Mouse (Mus musculus) heart, embryonic 15.5 days (tissue): ENCODE data around the gene Pck1. TPM values are rescaled to one million over a fixed set of nuclear protein-coding genes. Genes with fewer than 3 reads are reported as not detected.

Experiments used
- ATAC-seq: fragments of 200-750 bp; cut with Nextera tagmentation; replicated peaks from 2 replicates; pipeline ENCODE4 v1.8.0; 2017; ENCODE audit warnings: low read depth, moderate TSS enrichment; ENCODE audit not compliant: insufficient number of reproducible peaks, insufficient read depth, low FRiP score
- H3K27ac ChIP-seq: fragments of 300-500 bp; sonication (generic); 2 replicates; pipeline ENCODE4 v1.5.1; 2015; ENCODE audit warnings: mild to moderate bottlenecking, inconsistent platforms
- H3K27me3 ChIP-seq: fragments of 300-500 bp; sonication (generic); 2 replicates; pipeline ENCODE4 v1.6.1; 2015; ENCODE audit warnings: inconsistent platforms
- H3K36me3 ChIP-seq: fragments of 300-500 bp; sonication (generic); 2 replicates; pipeline ENCODE4 v1.6.1; 2015; ENCODE audit warnings: mild to moderate bottlenecking, inconsistent platforms
- H3K4me1 ChIP-seq: fragments of 300-500 bp; sonication (generic); replicated peaks from 2 replicates; pipeline ENCODE4 v1.6.1; 2015; ENCODE audit warnings: inconsistent platforms
- H3K4me2 ChIP-seq: fragments of 300-500 bp; sonication (generic); 2 replicates; pipeline ENCODE4 v1.6.1; 2015; ENCODE audit warnings: inconsistent platforms, mild to moderate bottlenecking, moderate library complexity
- H3K4me3 ChIP-seq: fragments of 300-500 bp; sonication (generic); 2 replicates; pipeline ENCODE4 v1.5.1; 2015; ENCODE audit warnings: mild to moderate bottlenecking, inconsistent platforms
- H3K9ac ChIP-seq: fragments of 300-500 bp; sonication (generic); 2 replicates; pipeline ENCODE4 v1.6.1; 2015; ENCODE audit warnings: mild to moderate bottlenecking, inconsistent platforms
- H3K9me3 ChIP-seq: fragments of 300-500 bp; sonication (generic); replicated peaks from 2 replicates; pipeline ENCODE4 v1.6.1; 2016; ENCODE audit warnings: inconsistent platforms
- WGBS: fragments of 180-500 bp; shearing (Covaris S2); methylation state at CpG from one replicate; pipeline ENCODE4 v1.1.7; 2015; ENCODE audit warnings: mixed read lengths; 5-methylcytosine and 5-hydroxymethylcytosine counted together
- polyA plus RNA-seq: library from polyadenylated mRNA; unstranded; fragments of >200 nt; fragmentation: Nextera tagmentation; extraction: Ambion mirVana; gene quantifications from 2 replicates; pipeline ENCODE4 v1.2.1, GENCODE M21; 2015

Pck1 gene
- polyA plus RNA-seq, 1 experiment from 2014 or later, result 0.10 TPM

DNA sequence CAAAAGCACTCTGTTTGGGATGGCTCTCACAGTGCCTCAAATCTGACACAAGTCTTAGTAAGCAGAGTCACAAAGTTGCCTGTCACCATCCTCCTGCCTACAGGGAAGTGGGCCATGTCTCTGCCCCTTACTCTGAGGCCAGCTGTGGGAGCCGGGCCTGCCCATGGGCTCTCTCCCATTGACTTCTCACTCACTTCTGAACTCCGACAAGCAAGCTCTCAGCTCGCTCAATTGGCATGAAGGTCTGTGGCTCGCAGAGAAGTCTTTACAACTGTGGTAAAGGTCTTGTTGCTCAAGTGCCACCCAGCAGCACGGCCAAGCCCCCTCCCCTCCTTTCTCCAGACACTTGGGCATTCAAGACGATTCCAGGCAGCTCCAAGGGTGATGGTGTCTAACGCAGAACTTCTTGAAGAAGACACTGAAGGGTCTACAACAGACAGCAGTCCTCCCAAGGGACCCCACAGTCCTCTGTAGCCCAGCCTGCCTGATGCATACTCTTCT lies 1.0 kb upstream of the Pck1 start:
- Histone ChIP-seq H3K4me3 (no peak overlapping the region), H3K9me3 (no peaks in the 10 kb centered on the region), H3K4me1 (peaks cover 18% of the 10 kb centered on the region), H3K27me3 (no peaks in the 10 kb centered on the region), H3K9ac (no peak overlapping the region), H3K36me3 (no peaks in the 10 kb centered on the region), H3K27ac (no peak overlapping the region), H3K4me2 (no peak overlapping the region)
- WGBS, result 86% methylated on average over 7 of the region's 7 CpGs
- no peak for ATAC-seq

DNA sequence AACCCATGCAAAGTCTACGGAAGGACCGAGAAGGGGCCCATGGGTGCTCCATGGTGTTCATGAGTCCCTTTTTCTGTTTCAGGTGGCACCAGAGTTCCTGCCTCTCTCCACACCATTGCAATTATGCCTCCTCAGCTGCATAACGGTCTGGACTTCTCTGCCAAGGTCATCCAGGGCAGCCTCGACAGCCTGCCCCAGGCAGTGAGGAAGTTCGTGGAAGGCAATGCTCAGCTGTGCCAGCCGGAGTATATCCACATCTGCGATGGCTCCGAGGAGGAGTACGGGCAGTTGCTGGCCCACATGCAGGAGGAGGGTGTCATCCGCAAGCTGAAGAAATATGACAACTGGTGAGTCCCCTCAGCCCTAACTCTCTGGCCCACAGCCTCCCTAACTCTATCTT lies 418 bp downstream of the Pck1 start:
- Histone ChIP-seq H3K27me3 (no peaks in the 10 kb centered on the region), H3K9me3 (no peaks in the 10 kb centered on the region), H3K9ac (no peak overlapping the region), H3K4me1 (peaks cover 18% of the 10 kb centered on the region), H3K4me3 (no peak overlapping the region), H3K4me2 (no peak overlapping the region), H3K36me3 (no peaks in the 10 kb centered on the region), H3K27ac (no peak overlapping the region)
- WGBS, result 73% methylated on average over 10 of the region's 10 CpGs
- no peak for ATAC-seq

DNA sequence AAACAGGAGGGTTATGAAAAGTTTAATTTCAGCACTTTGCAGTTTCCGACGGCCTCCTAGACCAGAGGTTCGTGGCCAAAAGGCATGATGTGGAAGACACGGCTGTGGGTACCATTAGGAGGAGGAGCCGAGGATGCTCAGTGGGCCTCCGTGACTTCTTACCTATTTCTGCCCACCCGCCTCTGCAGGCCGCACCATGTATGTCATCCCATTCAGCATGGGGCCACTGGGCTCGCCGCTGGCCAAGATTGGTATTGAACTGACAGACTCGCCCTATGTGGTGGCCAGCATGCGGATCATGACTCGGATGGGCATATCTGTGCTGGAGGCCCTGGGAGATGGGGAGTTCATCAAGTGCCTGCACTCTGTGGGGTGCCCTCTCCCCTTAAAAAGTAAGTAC lies 1.7 kb downstream of the Pck1 start:
- H3K9me3 ChIP-seq, result no peaks in the 10 kb centered on the region
- H3K36me3 ChIP-seq, result no peaks in the 10 kb centered on the region
- WGBS, result 93% methylated on average over 13 of the region's 13 CpGs

DNA sequence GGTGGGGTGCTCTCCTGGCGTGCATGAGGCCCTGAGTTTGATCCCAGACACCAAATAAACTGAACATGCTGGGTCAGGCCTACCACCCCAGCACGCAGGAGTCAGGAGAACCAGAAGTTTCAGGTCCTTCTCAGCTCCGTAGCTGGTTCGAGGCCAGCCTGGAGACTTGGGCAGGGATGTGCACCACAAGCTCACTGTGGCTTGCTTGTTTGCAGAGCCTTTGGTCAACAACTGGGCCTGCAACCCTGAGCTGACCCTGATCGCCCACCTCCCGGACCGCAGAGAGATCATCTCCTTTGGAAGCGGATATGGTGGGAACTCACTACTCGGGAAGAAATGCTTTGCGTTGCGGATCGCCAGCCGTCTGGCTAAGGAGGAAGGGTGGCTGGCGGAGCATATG lies 2.1 kb downstream of the Pck1 start:
- Histone ChIP-seq H3K4me3 (no peak overlapping the region), H3K9ac (no peak overlapping the region), H3K27me3 (no peaks in the 10 kb centered on the region), H3K4me2 (no peak overlapping the region), H3K27ac (no peak overlapping the region), H3K36me3 (no peaks in the 10 kb centered on the region), H3K4me1 (peaks cover 27% of the 10 kb centered on the region), H3K9me3 (no peaks in the 10 kb centered on the region)
- WGBS, result 87% methylated on average over 14 of the region's 14 CpGs
- no peak for ATAC-seq

More for the DNA sequence above, 1.7 kb downstream of the Pck1 start:
- H3K9ac ChIP-seq, result no peak overlapping the region
- H3K4me1 ChIP-seq, result peaks cover 22% of the 10 kb centered on the region
- ATAC-seq, result no peak
- no peak overlapping the region for H3K4me3 ChIP-seq
- no peaks in the 10 kb centered on the region for H3K27me3 ChIP-seq
- no peak overlapping the region for H3K27ac ChIP-seq
- no peak overlapping the region for H3K4me2 ChIP-seq

DNA sequence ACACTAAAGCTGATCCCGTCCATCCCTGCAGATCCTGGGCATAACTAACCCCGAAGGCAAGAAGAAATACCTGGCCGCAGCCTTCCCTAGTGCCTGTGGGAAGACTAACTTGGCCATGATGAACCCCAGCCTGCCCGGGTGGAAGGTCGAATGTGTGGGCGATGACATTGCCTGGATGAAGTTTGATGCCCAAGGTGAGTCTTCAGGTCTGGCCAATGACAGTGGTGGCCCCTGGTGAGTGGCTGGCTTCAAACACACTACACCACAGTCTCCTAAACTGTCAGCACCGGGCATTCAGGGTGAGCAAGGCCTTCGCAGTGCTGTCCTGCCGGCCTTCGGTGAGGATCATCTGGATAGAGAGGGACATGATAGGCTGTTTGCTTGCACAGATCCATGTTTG lies 3.1 kb downstream of the Pck1 start:
- no peaks in the 10 kb centered on the region for H3K36me3 ChIP-seq
- no peaks in the 10 kb centered on the region for H3K27me3 ChIP-seq
- WGBS, result 87% methylated on average over 10 of the region's 10 CpGs
- H3K4me3 ChIP-seq, result no peak overlapping the region
- H3K4me2 ChIP-seq, result no peak overlapping the region
- H3K9me3 ChIP-seq, result no peaks in the 10 kb centered on the region
- H3K9ac ChIP-seq, result no peak overlapping the region
- peaks cover 25% of the 10 kb centered on the region for H3K4me1 ChIP-seq
- ATAC-seq, result no peak
- no peak overlapping the region for H3K27ac ChIP-seq

DNA sequence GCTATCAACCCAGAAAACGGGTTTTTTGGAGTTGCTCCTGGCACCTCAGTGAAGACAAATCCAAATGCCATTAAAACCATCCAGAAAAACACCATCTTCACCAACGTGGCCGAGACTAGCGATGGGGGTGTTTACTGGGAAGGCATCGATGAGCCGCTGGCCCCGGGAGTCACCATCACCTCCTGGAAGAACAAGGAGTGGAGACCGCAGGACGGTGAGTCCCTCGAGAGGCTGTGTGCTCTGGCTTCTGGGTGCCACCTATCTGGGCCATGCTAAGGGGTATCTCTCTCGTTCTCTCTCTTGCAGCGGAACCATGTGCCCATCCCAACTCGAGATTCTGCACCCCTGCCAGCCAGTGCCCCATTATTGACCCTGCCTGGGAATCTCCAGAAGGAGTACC lies 4.1 kb downstream of the Pck1 start:
- WGBS, result 81% methylated on average over 13 of the region's 13 CpGs
- Histone ChIP-seq H3K4me1 (peaks cover 22% of the 10 kb centered on the region), H3K27ac (no peak overlapping the region), H3K4me2 (no peak overlapping the region), H3K9ac (no peak overlapping the region), H3K36me3 (no peaks in the 10 kb centered on the region), H3K27me3 (no peaks in the 10 kb centered on the region), H3K9me3 (no peaks in the 10 kb centered on the region), H3K4me3 (no peak overlapping the region)
- ATAC-seq, result no peak

DNA sequence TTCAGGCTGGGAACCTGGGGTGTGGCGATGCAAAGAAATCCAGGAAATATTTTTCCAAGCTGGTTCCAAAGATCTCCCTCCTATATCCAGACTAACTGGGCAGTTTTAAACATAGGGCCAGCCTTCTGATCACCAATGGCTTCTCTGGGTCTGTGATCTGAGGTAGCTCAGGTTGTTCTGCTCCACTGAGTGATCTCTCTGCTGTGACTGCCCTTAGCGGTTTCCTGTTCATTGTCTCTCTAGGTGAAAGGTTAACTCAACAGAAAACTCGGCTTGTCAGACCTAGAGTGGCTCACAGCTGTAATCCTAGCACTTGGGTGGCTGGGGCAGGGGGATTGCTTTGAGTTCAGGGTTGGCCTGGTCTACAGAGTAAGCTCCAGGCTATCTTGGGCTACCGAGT lies 4.5 kb downstream of the Pck1 start:
- Histone ChIP-seq H3K27ac (no peak overlapping the region), H3K4me2 (no peak overlapping the region), H3K4me1 (peaks cover 18% of the 10 kb centered on the region), H3K4me3 (no peak overlapping the region), H3K9me3 (no peaks in the 10 kb centered on the region), H3K36me3 (no peaks in the 10 kb centered on the region), H3K27me3 (no peaks in the 10 kb centered on the region), H3K9ac (no peak overlapping the region)
- no peak for ATAC-seq
- WGBS, result 53% methylated on average over 4 of the region's 4 CpGs

DNA sequence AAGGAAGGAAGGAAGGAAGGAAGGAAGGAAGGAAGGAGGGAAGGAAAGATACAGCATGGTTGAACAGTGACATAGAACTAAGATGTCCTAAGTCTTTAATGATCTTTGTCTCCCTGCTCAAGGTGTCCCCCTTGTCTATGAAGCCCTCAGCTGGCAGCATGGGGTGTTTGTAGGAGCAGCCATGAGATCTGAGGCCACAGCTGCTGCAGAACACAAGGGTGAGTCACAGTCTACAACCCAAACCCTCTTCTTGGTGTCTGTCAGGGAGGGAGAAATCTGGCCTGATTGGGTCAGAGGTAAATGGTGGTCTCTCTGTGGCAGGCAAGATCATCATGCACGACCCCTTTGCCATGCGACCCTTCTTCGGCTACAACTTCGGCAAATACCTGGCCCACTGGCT lies 5.0 kb downstream of the Pck1 start:
- 82% methylated on average over 4 of the region's 4 CpGs for WGBS
- H3K4me1 ChIP-seq, result peaks cover 13% of the 10 kb centered on the region
- H3K27me3 ChIP-seq, result no peaks in the 10 kb centered on the region
- no peak overlapping the region for H3K9ac ChIP-seq
- no peak overlapping the region for H3K4me3 ChIP-seq
- H3K27ac ChIP-seq, result no peak overlapping the region
- no peak overlapping the region for H3K4me2 ChIP-seq
- ATAC-seq, result no peak
- no peaks in the 10 kb centered on the region for H3K36me3 ChIP-seq
- H3K9me3 ChIP-seq, result no peaks in the 10 kb centered on the region

DNA sequence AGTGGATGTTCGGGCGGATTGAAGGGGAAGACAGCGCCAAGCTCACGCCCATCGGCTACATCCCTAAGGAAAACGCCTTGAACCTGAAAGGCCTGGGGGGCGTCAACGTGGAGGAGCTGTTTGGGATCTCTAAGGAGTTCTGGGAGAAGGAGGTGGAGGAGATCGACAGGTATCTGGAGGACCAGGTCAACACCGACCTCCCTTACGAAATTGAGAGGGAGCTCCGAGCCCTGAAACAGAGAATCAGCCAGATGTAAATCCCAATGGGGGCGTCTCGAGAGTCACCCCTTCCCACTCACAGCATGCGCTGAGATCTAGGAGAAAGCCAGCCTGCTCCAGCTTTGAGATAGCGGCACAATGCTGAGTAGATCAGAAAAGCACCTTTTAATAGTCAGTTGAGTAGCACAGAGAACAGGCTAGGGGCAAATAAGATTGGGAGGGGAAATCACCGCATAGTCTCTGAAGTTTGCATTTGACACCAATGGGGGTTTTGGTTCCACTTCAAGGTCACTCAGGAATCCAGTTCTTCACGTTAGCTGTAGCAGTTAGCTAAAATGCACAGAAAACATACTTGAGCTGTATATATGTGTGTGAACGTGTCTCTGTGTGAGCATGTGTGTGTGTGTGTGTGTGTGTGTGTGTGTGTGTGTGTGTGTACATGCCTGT lies 5.7 kb downstream of the Pck1 start:
- H3K4me1 ChIP-seq, result peaks cover 9% of the 10 kb centered on the region
- no peaks in the 10 kb centered on the region for H3K27me3 ChIP-seq
- WGBS, result 87% methylated on average over 19 of the region's 19 CpGs
- H3K9me3 ChIP-seq, result no peaks in the 10 kb centered on the region
- H3K4me3 ChIP-seq, result no peak overlapping the region
- H3K36me3 ChIP-seq, result no peaks in the 10 kb centered on the region
- no peak overlapping the region for H3K9ac ChIP-seq
- no peak overlapping the region for H3K4me2 ChIP-seq
- no peak overlapping the region for H3K27ac ChIP-seq
- no peak for ATAC-seq

DNA sequence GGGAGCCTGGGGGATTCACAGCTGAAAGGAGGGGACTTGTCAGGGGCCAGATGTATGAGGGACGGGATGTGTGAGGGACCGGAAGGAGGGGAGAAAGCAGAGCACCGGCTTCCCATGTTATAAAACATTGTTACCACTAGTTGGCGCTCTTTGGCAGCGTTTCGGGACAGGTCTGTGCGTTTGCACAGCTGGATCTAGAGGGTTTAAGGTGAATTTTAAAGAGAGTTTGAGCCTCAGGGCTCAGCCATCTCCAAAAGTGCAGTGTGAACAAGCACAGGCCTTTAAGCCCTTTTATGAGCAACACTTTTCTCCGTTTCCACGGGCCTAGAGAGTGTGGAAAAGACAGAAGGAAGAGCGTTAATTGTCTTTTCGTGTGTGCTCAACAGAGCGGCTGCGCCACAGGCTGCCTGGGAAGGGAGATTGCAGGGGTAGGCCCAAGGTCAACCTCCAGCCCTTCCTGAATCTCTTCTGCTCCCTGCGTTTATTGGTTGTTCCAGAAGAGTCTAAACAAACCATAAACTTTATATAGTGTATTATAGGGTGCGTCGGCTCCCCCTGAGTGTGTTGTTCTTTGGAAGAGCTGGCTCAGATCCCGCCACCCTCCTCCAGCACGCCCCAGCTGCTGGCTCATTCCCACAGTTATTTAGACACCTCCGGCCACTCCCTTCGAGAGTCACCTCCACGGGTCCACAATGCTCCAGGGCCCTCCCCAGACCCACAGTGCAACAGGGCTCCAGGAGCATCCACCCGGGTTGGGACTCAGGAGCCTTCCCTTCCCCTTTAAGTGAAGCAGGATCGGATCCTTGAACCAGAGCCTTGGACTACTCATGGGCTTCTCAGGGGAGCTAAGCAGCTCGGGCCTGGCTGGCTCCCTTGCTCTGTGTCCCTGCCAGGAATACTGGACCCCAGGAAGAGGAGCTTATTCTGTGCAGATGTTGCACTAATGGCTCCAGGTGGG lies 6.8 kb downstream of the Pck1 start:
- no peaks in the 10 kb centered on the region for H3K9me3 ChIP-seq
- H3K9ac ChIP-seq, result no peak overlapping the region
- H3K4me3 ChIP-seq, result no peak overlapping the region
- no peaks in the 10 kb centered on the region for H3K36me3 ChIP-seq
- no peak for ATAC-seq
- H3K27ac ChIP-seq, result peak overlapping the region; percentile 20
- H3K4me2 ChIP-seq, result no peak overlapping the region
- H3K4me1 ChIP-seq, result peaks cover 9% of the 10 kb centered on the region
- H3K27me3 ChIP-seq, result no peaks in the 10 kb centered on the region
- 51% methylated on average over 24 of the region's 24 CpGs for WGBS

DNA sequence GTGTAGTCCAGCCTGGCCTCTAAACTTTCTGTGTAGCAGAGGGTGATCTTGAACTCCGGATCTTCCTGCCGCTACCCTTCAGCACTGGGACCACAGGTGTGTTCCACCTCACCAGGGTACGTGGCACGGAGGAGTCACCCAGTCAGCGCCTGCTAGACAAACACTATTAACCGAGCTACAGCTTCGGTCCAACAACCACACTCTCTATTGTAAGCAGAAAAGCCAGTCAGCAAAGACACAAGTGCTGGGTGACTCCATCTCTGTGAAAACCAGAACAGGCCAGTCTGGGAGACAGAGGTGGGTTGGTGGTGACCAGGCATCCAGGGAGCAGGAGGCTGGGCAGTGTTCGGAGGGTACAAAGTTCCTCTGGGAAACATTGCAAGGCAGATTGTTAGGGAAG lies 10.5 kb downstream of the Pck1 start:
- no peaks in the 10 kb centered on the region for H3K9me3 ChIP-seq
- peaks cover 9% of the 10 kb centered on the region for H3K4me1 ChIP-seq
- H3K9ac ChIP-seq, result no peak overlapping the region
- H3K4me3 ChIP-seq, result no peak overlapping the region
- H3K4me2 ChIP-seq, result no peak overlapping the region
- 83% methylated on average over 8 of the region's 8 CpGs for WGBS
- no peaks in the 10 kb centered on the region for H3K36me3 ChIP-seq
- H3K27me3 ChIP-seq, result no peaks in the 10 kb centered on the region
- ATAC-seq, result no peak
- no peak overlapping the region for H3K27ac ChIP-seq
